Mouse (Mus musculus) naive thymus-derived CD4-positive, alpha-beta T cell, adult 2 months (primary cell): ENCODE results near the gene Gm10073.

ENCODE experiments used
- DNase-seq: peaks from one replicate; pipeline ENCODE4 v3.0.0-alpha.2; 2011; ENCODE audit warnings: low read depth

Gm10073 gene

GRCm38 (mm10) chr8:106550906-106551305 is 22.4 kb downstream of the Gm10073 start:
- no peak for DNase-seq

GRCm38 (mm10) chr8:106548366-106548936 is 24.8 kb downstream of the Gm10073 start:
- no peak for DNase-seq

GRCm38 (mm10) chr8:106546746-106547145 is 26.5 kb downstream of the Gm10073 start:
- DNase-seq = no peak

- peak; percentile 53 for DNase-seq
Measured at GRCm38 (mm10) chr8:106545149-106545548, 28.1 kb downstream of the Gm10073 start.

GRCm38 (mm10) chr8:106543043-106543442 is 30.2 kb downstream of the Gm10073 start:
- DNase-seq = no peak

GRCm38 (mm10) chr8:106541002-106541401 is 32.3 kb downstream of the Gm10073 start:
- DNase-seq = no peak

- no peak for DNase-seq
Measured at GRCm38 (mm10) chr8:106539193-106539592, 34.1 kb downstream of the Gm10073 start.

GRCm38 (mm10) chr8:106535448-106535847 is 37.8 kb downstream of the Gm10073 start:
- DNase-seq = peak; percentile 27

GRCm38 (mm10) chr8:106534449-106534848 is 38.8 kb downstream of the Gm10073 start:
- DNase-seq = peak; percentile 77

GRCm38 (mm10) chr8:106533709-106534108 is 39.6 kb downstream of the Gm10073 start:
- DNase-seq = no peak

- DNase-seq = peak; percentile 29
Measured at GRCm38 (mm10) chr8:106530566-106530965, 42.7 kb downstream of the Gm10073 start.

GRCm38 (mm10) chr8:106529885-106530482 is 43.3 kb downstream of the Gm10073 start:
- no peak for DNase-seq

GRCm38 (mm10) chr8:106528596-106529249 is 44.5 kb downstream of the Gm10073 start:
- no peak for DNase-seq

- peak; percentile 27 for DNase-seq
Measured at GRCm38 (mm10) chr8:106527241-106528036, 45.8 kb downstream of the Gm10073 start.

GRCm38 (mm10) chr8:106526725-106527124 is 46.5 kb downstream of the Gm10073 start:
- DNase-seq = no peak
